Mouse (Mus musculus): ENCODE results near the gene Krt4. TPM values are rescaled to one million over a fixed set of nuclear protein-coding genes. Genes with fewer than 3 reads are reported as not detected.

Krt4 gene
- polyA plus RNA-seq, 2 experiments = 0.06 TPM; not detected in 1

- Histone ChIP-seq H3K36me3 (replicated peaks; ENCODE audit: control insufficient read depth, insufficient read depth, low read depth) (no peaks in the 10 kb centered on the region), H3K27ac (no peak overlapping the region), H3K9ac (replicated peaks) (no peak overlapping the region), H3K4me2 (ENCODE audit: low read depth) (no peak overlapping the region), H3K4me1 (replicated peaks; ENCODE audit: control insufficient read depth in 2 of 2, insufficient read depth in 2 of 2, low read length in 1 of 2) (no peaks in the 10 kb centered on the region), H3K4me3 (ENCODE audit: insufficient read depth in 1 of 2, low read depth in 2 of 2, low read length in 2 of 2) (no peak overlapping the region), H3K27me3 (ENCODE audit: control insufficient read depth, insufficient read depth, low read length) (no peaks in the 10 kb centered on the region), H3K9me3 (ENCODE audit: control insufficient read depth, low read length) (no peaks in the 10 kb centered on the region)
- no peak for DNase-seq (ENCODE audit: low read depth in 3 of 3, low spot score in 3 of 3)
- 60% methylated on average over 9 of the region's 9 CpGs for WGBS (ENCODE audit: insufficient replicate concordance)
- no peak for TF ChIP-seq CTCF (IDR thresholded peaks at IDR 0.05; ENCODE audit: low read depth)
- no peak for TF ChIP-seq EP300 (IDR thresholded peaks at IDR 0.05; ENCODE audit: low read depth)
- ATAC-seq (ENCODE audit: insufficient read depth) = no peak
These were observed 14.2 kb upstream of the Krt4 start for GRCm38 (mm10) chr15:101938600-101939308.

- H3K4me2 ChIP-seq (ENCODE audit: low read depth) = no peak overlapping the region
- no peak overlapping the region for H3K9ac ChIP-seq (replicated peaks)
- peaks cover 14% of the 10 kb centered on the region for H3K27me3 ChIP-seq (ENCODE audit: control insufficient read depth, insufficient read depth, low read length)
- no peaks in the 10 kb centered on the region for H3K36me3 ChIP-seq (replicated peaks; ENCODE audit: control insufficient read depth, insufficient read depth, low read depth)
- no peak for ATAC-seq (ENCODE audit: insufficient read depth)
- WGBS (ENCODE audit: insufficient replicate concordance) = 51% methylated on average over 6 of the region's 6 CpGs
- H3K4me3 ChIP-seq (ENCODE audit: insufficient read depth in 1 of 2, low read depth in 2 of 2, low read length in 2 of 2) = no peak overlapping the region
- H3K4me1 ChIP-seq (replicated peaks; ENCODE audit: control insufficient read depth in 2 of 2, insufficient read depth in 2 of 2, low read length in 1 of 2) = 0 out of 4 replicates have a peak, but pooled peaks cover 0 to 9% of the 10 kb centered on the region in 2 experiments
- no peak overlapping the region for H3K27ac ChIP-seq
- DNase-seq (ENCODE audit: low read depth in 3 of 3, low spot score in 3 of 3) = no peak
- TF ChIP-seq CTCF (IDR thresholded peaks at IDR 0.05; ENCODE audit: low read depth) (no peak), EP300 (IDR thresholded peaks at IDR 0.05; ENCODE audit: low read depth) (no peak)
- H3K9me3 ChIP-seq (ENCODE audit: control insufficient read depth, low read length) = no peaks in the 10 kb centered on the region
These were observed 8.5 kb upstream of the Krt4 start for GRCm38 (mm10) chr15:101933024-101933423.

GRCm38 (mm10) chr15:101929666-101930065 lies 5.1 kb upstream of the Krt4 start:
- Histone ChIP-seq H3K27ac (no peak overlapping the region), H3K4me2 (ENCODE audit: low read depth) (peak overlapping the region; percentile 32), H3K9ac (replicated peaks) (no peak overlapping the region), H3K27me3 (ENCODE audit: control insufficient read depth, insufficient read depth, low read length) (peaks cover 14% of the 10 kb centered on the region), H3K4me1 (replicated peaks; ENCODE audit: control insufficient read depth in 2 of 2, insufficient read depth in 2 of 2, low read length in 1 of 2) (peaks cover 0 to 9% of the 10 kb centered on the region in 2 experiments; a peak in 1 of 4 replicates), H3K4me3 (ENCODE audit: insufficient read depth in 1 of 2, low read depth in 2 of 2, low read length in 2 of 2) (peak overlapping the region in 1 of 2 experiments; percentile 31; a peak in 1 of 4 replicates), H3K9me3 (ENCODE audit: control insufficient read depth, low read length) (no peaks in the 10 kb centered on the region), H3K36me3 (replicated peaks; ENCODE audit: control insufficient read depth, insufficient read depth, low read depth) (no peaks in the 10 kb centered on the region)
- DNase-seq (ENCODE audit: low read depth in 3 of 3, low spot score in 3 of 3) (no peak), ATAC-seq (ENCODE audit: insufficient read depth) (no peak)
- no peak for TF ChIP-seq EP300 (IDR thresholded peaks at IDR 0.05; ENCODE audit: low read depth)
- TF ChIP-seq CTCF (IDR thresholded peaks at IDR 0.05; ENCODE audit: low read depth) = no peak
- WGBS (ENCODE audit: insufficient replicate concordance) = 4% methylated on average over 17 of the region's 17 CpGs

- H3K27ac ChIP-seq = no peak overlapping the region
- peaks cover 0 to 9% of the 10 kb centered on the region in 2 experiments; a peak in 1 of 4 replicates for H3K4me1 ChIP-seq (replicated peaks; ENCODE audit: control insufficient read depth in 2 of 2, insufficient read depth in 2 of 2, low read length in 1 of 2)
- no peak for ATAC-seq (ENCODE audit: insufficient read depth)
- 17% methylated on average over 9 of the region's 9 CpGs for WGBS (ENCODE audit: insufficient replicate concordance)
- H3K9ac ChIP-seq (replicated peaks) = no peak overlapping the region
- peaks cover 14% of the 10 kb centered on the region for H3K27me3 ChIP-seq (ENCODE audit: control insufficient read depth, insufficient read depth, low read length)
- DNase-seq (ENCODE audit: low read depth in 3 of 3, low spot score in 3 of 3) = no peak
- H3K4me3 ChIP-seq (ENCODE audit: insufficient read depth in 1 of 2, low read depth in 2 of 2, low read length in 2 of 2) = no peak overlapping the region
- TF ChIP-seq EP300 (IDR thresholded peaks at IDR 0.05; ENCODE audit: low read depth) (no peak), CTCF (IDR thresholded peaks at IDR 0.05; ENCODE audit: low read depth) (no peak)
- H3K4me2 ChIP-seq (ENCODE audit: low read depth) = no peak overlapping the region; the same call in 1 of the 2 replicates
- H3K9me3 ChIP-seq (ENCODE audit: control insufficient read depth, low read length) = no peaks in the 10 kb centered on the region
- no peaks in the 10 kb centered on the region for H3K36me3 ChIP-seq (replicated peaks; ENCODE audit: control insufficient read depth, insufficient read depth, low read depth)
These were observed 4.6 kb upstream of the Krt4 start for GRCm38 (mm10) chr15:101929087-101929486.

- Histone ChIP-seq H3K4me1 (replicated peaks; ENCODE audit: control insufficient read depth in 2 of 2, insufficient read depth in 2 of 2, low read length in 1 of 2) (peaks cover 0 to 14% of the 10 kb centered on the region in 2 experiments; a peak in 1 of 4 replicates), H3K27me3 (ENCODE audit: control insufficient read depth, insufficient read depth, low read length) (peaks cover 14% of the 10 kb centered on the region), H3K4me2 (ENCODE audit: low read depth) (no peak overlapping the region), H3K9me3 (ENCODE audit: control insufficient read depth, low read length) (no peaks in the 10 kb centered on the region), H3K27ac (no peak overlapping the region), H3K4me3 (ENCODE audit: insufficient read depth in 1 of 2, low read depth in 2 of 2, low read length in 2 of 2) (no peak overlapping the region), H3K36me3 (replicated peaks; ENCODE audit: control insufficient read depth, insufficient read depth, low read depth) (no peaks in the 10 kb centered on the region), H3K9ac (replicated peaks) (no peak overlapping the region)
- ATAC-seq (ENCODE audit: insufficient read depth) (no peak), DNase-seq (ENCODE audit: low read depth in 3 of 3, low spot score in 3 of 3) (no peak)
- WGBS (ENCODE audit: insufficient replicate concordance) = 50% methylated on average over 12 of the region's 12 CpGs
- no peak for TF ChIP-seq CTCF (IDR thresholded peaks at IDR 0.05; ENCODE audit: low read depth)
- no peak for TF ChIP-seq EP300 (IDR thresholded peaks at IDR 0.05; ENCODE audit: low read depth)
These were observed 3.0 kb upstream of the Krt4 start for GRCm38 (mm10) chr15:101927340-101928080.
